Mouse (Mus musculus) intestine, embryonic 14.5 days (tissue): ENCODE data around the gene Nfatc2. TPM values are rescaled to one million over a fixed set of nuclear protein-coding genes. Genes with fewer than 3 reads are reported as not detected.
A peak's percentile ranks its signal among the peaks of the same experiment; 100 is the strongest.

Experiments used
- ATAC-seq: fragments of 200-750 bp; cut with Nextera tagmentation; replicated peaks from 2 replicates; pipeline ENCODE4 v1.8.0; 2017; ENCODE audit warnings: low read depth, moderate number of reproducible peaks, moderate TSS enrichment, moderate library complexity; ENCODE audit not compliant: low FRiP score, low TSS enrichment
- DNase-seq: peaks from one replicate; pipeline ENCODE4 v3.0.0-alpha.2; 2018; ENCODE audit warnings: low spot score
- H3K27ac ChIP-seq: fragments of 300-500 bp; sonication (generic); 2 replicates; pipeline ENCODE4 v1.5.1; 2014; ENCODE audit warnings: low read depth, mild to moderate bottlenecking, control low read depth
- H3K27me3 ChIP-seq: fragments of 300-500 bp; sonication (generic); replicated peaks from 2 replicates; pipeline ENCODE4 v1.6.1; 2014; ENCODE audit warnings: low read length, control low read depth; ENCODE audit not compliant: control insufficient read depth, insufficient read depth
- H3K36me3 ChIP-seq: fragments of 300-500 bp; sonication (generic); 2 replicates; pipeline ENCODE4 v1.6.1; 2014; ENCODE audit warnings: low read length, control low read depth; ENCODE audit not compliant: control insufficient read depth, insufficient read depth
- H3K4me1 ChIP-seq: fragments of 300-500 bp; sonication (generic); replicated peaks from 2 replicates; pipeline ENCODE4 v1.6.1; 2014; ENCODE audit warnings: low read length, control low read depth, mixed read lengths; ENCODE audit not compliant: control insufficient read depth, insufficient read depth
- H3K4me2 ChIP-seq: fragments of 300-500 bp; sonication (generic); 2 replicates; pipeline ENCODE4 v1.6.1; 2014; ENCODE audit warnings: low read length
- H3K4me3 ChIP-seq: fragments of 300-500 bp; sonication (generic); 2 replicates; pipeline ENCODE4 v1.5.1; 2014; ENCODE audit warnings: low read depth, low read length, control low read depth, mixed read lengths
- H3K9ac ChIP-seq: fragments of 300-500 bp; sonication (generic); 2 replicates; pipeline ENCODE4 v1.6.1; 2014; ENCODE audit warnings: mild to moderate bottlenecking, low read length
- H3K9me3 ChIP-seq: fragments of 300-500 bp; sonication (generic); 2 replicates; pipeline ENCODE4 v1.6.1; 2016; ENCODE audit warnings: low read length, control low read depth; ENCODE audit not compliant: control insufficient read depth
- WGBS: fragments of 180-500 bp; shearing (Covaris S2); extraction: QIAGEN DNeasy Blood & Tissue Kit; methylation state at CpG from one replicate; pipeline ENCODE4 v1.1.7; 2014; 5-methylcytosine and 5-hydroxymethylcytosine counted together
- polyA plus RNA-seq: library from polyadenylated mRNA; unstranded; fragments of >200 nt; fragmentation: Nextera tagmentation; extraction: Ambion mirVana; gene quantifications from 2 replicates; pipeline ENCODE4 v1.2.1, GENCODE M21; 2014

Nfatc2 gene
- polyA plus RNA-seq, 1 experiment from 2014 or later = 2.3 TPM

GRCm38 (mm10) chr2:168614170-168614872 is 12.9 kb upstream of the Nfatc2 start:
- no peak for DNase-seq
- Histone ChIP-seq H3K4me3 (no peak overlapping the region), H3K36me3 (no peaks in the 10 kb centered on the region), H3K27me3 (no peaks in the 10 kb centered on the region), H3K4me2 (no peak overlapping the region), H3K9me3 (no peaks in the 10 kb centered on the region), H3K9ac (no peak overlapping the region), H3K27ac (no peak overlapping the region), H3K4me1 (peaks cover 3% of the 10 kb centered on the region)
- 68% methylated on average over 18 of the region's 18 CpGs for WGBS
- ATAC-seq = no peak; the same call in 1 of the 2 replicates

- Histone ChIP-seq H3K27ac (no peak overlapping the region), H3K4me3 (no peak overlapping the region)
- 45% methylated on average over 13 of the region's 13 CpGs for WGBS
Observed at GRCm38 (mm10) chr2:168613092-168613880, 11.8 kb upstream of the Nfatc2 start.

GRCm38 (mm10) chr2:168610941-168611340 is 9.5 kb upstream of the Nfatc2 start:
- 84% methylated on average over 3 of the region's 3 CpGs for WGBS
- H3K27ac ChIP-seq = no peak overlapping the region
- ATAC-seq = no peak

More at GRCm38 (mm10) chr2:168613092-168613880, 11.8 kb upstream of the Nfatc2 start:
- DNase-seq (no peak), ATAC-seq (no peak; the same call in 1 of the 2 replicates)
- Histone ChIP-seq H3K27me3 (no peaks in the 10 kb centered on the region), H3K9ac (no peak overlapping the region), H3K36me3 (no peaks in the 10 kb centered on the region), H3K4me2 (no peak overlapping the region), H3K4me1 (peaks cover 3% of the 10 kb centered on the region), H3K9me3 (no peaks in the 10 kb centered on the region)

GRCm38 (mm10) chr2:168609653-168610248 is 8.3 kb upstream of the Nfatc2 start:
- H3K4me3 ChIP-seq = no peak overlapping the region
- peaks cover 5% of the 10 kb centered on the region for H3K4me1 ChIP-seq
- no peak overlapping the region for H3K4me2 ChIP-seq
- no peaks in the 10 kb centered on the region for H3K9me3 ChIP-seq
- H3K9ac ChIP-seq = no peak overlapping the region
- ATAC-seq = no peak
- H3K27ac ChIP-seq = no peak overlapping the region
- WGBS = 68% methylated on average over 6 of the region's 6 CpGs
- H3K36me3 ChIP-seq = no peaks in the 10 kb centered on the region
- no peaks in the 10 kb centered on the region for H3K27me3 ChIP-seq
- no peak for DNase-seq

More at GRCm38 (mm10) chr2:168610941-168611340, 9.5 kb upstream of the Nfatc2 start:
- H3K27me3 ChIP-seq = no peaks in the 10 kb centered on the region
- H3K4me1 ChIP-seq = peaks cover 3% of the 10 kb centered on the region
- no peak overlapping the region for H3K4me2 ChIP-seq
- H3K4me3 ChIP-seq = no peak overlapping the region
- no peak overlapping the region for H3K9ac ChIP-seq
- no peaks in the 10 kb centered on the region for H3K36me3 ChIP-seq
- H3K9me3 ChIP-seq = no peaks in the 10 kb centered on the region
- DNase-seq = no peak

- Histone ChIP-seq H3K4me3 (no peak overlapping the region), H3K27me3 (peaks cover under 1% of the 10 kb centered on the region; the same call in 1 of the 2 replicates), H3K36me3 (no peaks in the 10 kb centered on the region), H3K9ac (no peak overlapping the region), H3K27ac (no peak overlapping the region), H3K9me3 (no peaks in the 10 kb centered on the region), H3K4me1 (peaks cover 10% of the 10 kb centered on the region), H3K4me2 (no peak overlapping the region)
- 56% methylated on average over 9 of the region's 9 CpGs for WGBS
- ATAC-seq (no peak), DNase-seq (no peak)
Observed at GRCm38 (mm10) chr2:168608125-168608564, 6.7 kb upstream of the Nfatc2 start.

GRCm38 (mm10) chr2:168604655-168605070 is 3.2 kb upstream of the Nfatc2 start:
- 30% methylated on average over 16 of the region's 16 CpGs for WGBS
- peaks cover 26% of the 10 kb centered on the region for H3K27me3 ChIP-seq
- ATAC-seq = no peak
- H3K27ac ChIP-seq = no peak overlapping the region
- H3K4me3 ChIP-seq = no peak overlapping the region
- H3K9ac ChIP-seq = no peak overlapping the region
- no peaks in the 10 kb centered on the region for H3K9me3 ChIP-seq
- H3K4me1 ChIP-seq = peaks cover 39% of the 10 kb centered on the region
- no peak overlapping the region for H3K4me2 ChIP-seq
- no peaks in the 10 kb centered on the region for H3K36me3 ChIP-seq
- no peak for DNase-seq

GRCm38 (mm10) chr2:168602387-168602741 is 907 bp upstream of the Nfatc2 start:
- no peak for ATAC-seq
- no peak for DNase-seq

GRCm38 (mm10) chr2:168600750-168601490 is 537 bp downstream of the Nfatc2 start:
- H3K4me3 ChIP-seq = peak overlapping the region; percentile 44
- H3K4me2 ChIP-seq = peak overlapping the region; percentile 90
- H3K27me3 ChIP-seq = peaks cover 30% of the 10 kb centered on the region
- 2% methylated on average over 32 of the region's 32 CpGs for WGBS
- H3K9me3 ChIP-seq = no peaks in the 10 kb centered on the region
- ATAC-seq (peak; percentile 30; the same call in 1 of the 2 replicates), DNase-seq (no peak)
- no peaks in the 10 kb centered on the region for H3K36me3 ChIP-seq
- H3K9ac ChIP-seq = peak overlapping the region; percentile 58
- H3K27ac ChIP-seq = peak overlapping the region; percentile 67
- peaks cover 39% of the 10 kb centered on the region for H3K4me1 ChIP-seq

More at GRCm38 (mm10) chr2:168602387-168602741, 907 bp upstream of the Nfatc2 start:
- Histone ChIP-seq H3K36me3 (no peaks in the 10 kb centered on the region), H3K4me1 (peaks cover 39% of the 10 kb centered on the region), H3K9me3 (no peaks in the 10 kb centered on the region), H3K27ac (no peak overlapping the region), H3K4me3 (peak overlapping the region; percentile 44; the same call in 1 of the 2 replicates), H3K4me2 (peak overlapping the region; percentile 90), H3K9ac (no peak overlapping the region), H3K27me3 (peaks cover 30% of the 10 kb centered on the region)
- WGBS = 17% methylated on average over 12 of the region's 12 CpGs
